Mouse (Mus musculus): Measurements from ENCODE around the gene Agfg2. TPM values are rescaled to one million over a fixed set of nuclear protein-coding genes. Genes with fewer than 3 reads are reported as not detected.
"Not testable (repeated sequence)": the region's sequence is repeated elsewhere in the genome, so short reads cannot be mapped to it uniquely, and the experiment has no call there.

Gene Agfg2
- polyA plus RNA-seq (2016; fragmentation: Nextera tagmentation; extraction: Ambion mirVana) = 22.8 and 23.1 TPM in 2 replicates

- peak; percentile 100 for ATAC-seq (ENCODE audit: insufficient number of reproducible peaks, insufficient read depth, low FRiP score, low TSS enrichment, low read depth)
- Histone ChIP-seq H3K4me2 (peak within 1 kb of the TSS; percentile 83), H3K9me3 (no peaks in the 10 kb centered on the region), H3K27ac (peak within 1 kb of the TSS; percentile 72), H3K27me3 (no peaks in the 10 kb centered on the region), H3K4me1 (replicated peaks) (peaks cover 13% of the 10 kb centered on the region), H3K9ac (replicated peaks) (peak within 1 kb of the TSS; percentile 69), H3K4me3 (replicated peaks) (peak within 1 kb of the TSS; percentile 69), H3K36me3 (0 out of 2 replicates have a peak, but pooled peaks cover 10% of the 10 kb centered on the region)
- under 1% methylated on average over 62 of the region's 62 CpGs for WGBS
Observed at GRCm38 (mm10) chr5:137684294-137685123, at the start of gene Agfg2. TSS of gene Agfg2 (minus strand) at chr5:137684726.

- WGBS = 80% methylated on average over 12 of the region's 12 CpGs
- Histone ChIP-seq H3K36me3 (peaks cover 74% of the 10 kb centered on the region), H3K9me3 (no peaks in the 10 kb centered on the region), H3K4me1 (replicated peaks) (peaks cover 38% of the 10 kb centered on the region), H3K4me2 (peak overlapping the region; percentile 34), H3K4me3 (replicated peaks) (no peak overlapping the region), H3K27ac (0 out of 2 replicates have a peak overlapping the region, but pooled peaks have one; percentile 12), H3K9ac (replicated peaks) (peak overlapping the region; percentile 37; the same call in 1 of the 2 replicates), H3K27me3 (no peaks in the 10 kb centered on the region)
- peak; percentile 17; the same call in 1 of the 2 replicates for ATAC-seq (ENCODE audit: insufficient number of reproducible peaks, insufficient read depth, low FRiP score, low TSS enrichment, low read depth)
Observed at GRCm38 (mm10) chr5:137733638-137734288, 49.2 kb upstream of the Agfg2 start.

GRCm38 (mm10) chr5:137726767-137727166 lies 42.2 kb upstream of the Agfg2 start:
- H3K4me3 ChIP-seq (replicated peaks) = no peak overlapping the region
- peaks cover 18% of the 10 kb centered on the region for H3K36me3 ChIP-seq
- 61% methylated on average over 6 of the region's 6 CpGs for WGBS
- H3K27ac ChIP-seq = no peak overlapping the region
- H3K4me2 ChIP-seq = no peak overlapping the region
- peaks cover 7% of the 10 kb centered on the region; the same call in 1 of the 2 replicates for H3K27me3 ChIP-seq
- ATAC-seq (ENCODE audit: insufficient number of reproducible peaks, insufficient read depth, low FRiP score, low TSS enrichment, low read depth) = no peak
- H3K4me1 ChIP-seq (replicated peaks) = peaks cover 9% of the 10 kb centered on the region; the same call in 1 of the 2 replicates
- no peaks in the 10 kb centered on the region for H3K9me3 ChIP-seq
- no peak overlapping the region for H3K9ac ChIP-seq (replicated peaks)

GRCm38 (mm10) chr5:137723840-137724239 lies 39.3 kb upstream of the Agfg2 start:
- H3K4me3 ChIP-seq (replicated peaks) = no peak overlapping the region
- 87% methylated on average over 5 of the region's 5 CpGs for WGBS
- no peak for ATAC-seq (ENCODE audit: insufficient number of reproducible peaks, insufficient read depth, low FRiP score, low TSS enrichment, low read depth)

GRCm38 (mm10) chr5:137720558-137721164 lies 36.1 kb upstream of the Agfg2 start:
- H3K4me2 ChIP-seq = peak overlapping the region; percentile 48
- H3K4me3 ChIP-seq (replicated peaks) = not testable (repeated sequence)

More at GRCm38 (mm10) chr5:137723840-137724239, 39.3 kb upstream of the Agfg2 start:
- no peaks in the 10 kb centered on the region for H3K9me3 ChIP-seq
- H3K4me2 ChIP-seq = no peak overlapping the region
- peaks cover 7% of the 10 kb centered on the region; the same call in 1 of the 2 replicates for H3K27me3 ChIP-seq
- H3K36me3 ChIP-seq = no peaks in the 10 kb centered on the region
- no peak overlapping the region for H3K27ac ChIP-seq
- peaks cover 3% of the 10 kb centered on the region for H3K4me1 ChIP-seq (replicated peaks)
- H3K9ac ChIP-seq (replicated peaks) = no peak overlapping the region

GRCm38 (mm10) chr5:137719088-137719487 lies 34.6 kb upstream of the Agfg2 start:
- no peak for ATAC-seq (ENCODE audit: insufficient number of reproducible peaks, insufficient read depth, low FRiP score, low TSS enrichment, low read depth)
- 87% methylated on average over 6 of the region's 6 CpGs for whole genome bisulfite sequencing
- Histone ChIP-seq H3K36me3 (no peaks in the 10 kb centered on the region), H3K27me3 (peaks cover 7% of the 10 kb centered on the region; the same call in 1 of the 2 replicates), H3K4me1 (replicated peaks) (peaks cover 3% of the 10 kb centered on the region), H3K27ac (no peak overlapping the region), H3K9me3 (no peaks in the 10 kb centered on the region), H3K4me3 (replicated peaks) (no peak overlapping the region), H3K4me2 (no peak overlapping the region), H3K9ac (replicated peaks) (no peak overlapping the region)

More at GRCm38 (mm10) chr5:137720558-137721164, 36.1 kb upstream of the Agfg2 start:
- not testable (repeated sequence) for H3K4me1 ChIP-seq (replicated peaks); H3K9ac ChIP-seq (replicated peaks); H3K36me3 ChIP-seq; H3K9me3 ChIP-seq; H3K27ac ChIP-seq; H3K27me3 ChIP-seq; ATAC-seq (ENCODE audit: insufficient number of reproducible peaks, insufficient read depth, low FRiP score, low TSS enrichment, low read depth)
- 20% methylated on average over 9 of the region's 16 CpGs for WGBS

- Histone ChIP-seq H3K4me3 (replicated peaks) (no peak overlapping the region), H3K4me2 (no peak overlapping the region), H3K4me1 (replicated peaks) (peaks cover 3% of the 10 kb centered on the region), H3K9me3 (no peaks in the 10 kb centered on the region), H3K27me3 (peaks cover 10% of the 10 kb centered on the region; the same call in 1 of the 2 replicates), H3K9ac (replicated peaks) (no peak overlapping the region), H3K27ac (no peak overlapping the region), H3K36me3 (no peaks in the 10 kb centered on the region)
- WGBS = 71% methylated on average over 8 of the region's 8 CpGs
- ATAC-seq (ENCODE audit: insufficient number of reproducible peaks, insufficient read depth, low FRiP score, low TSS enrichment, low read depth) = no peak
Observed at GRCm38 (mm10) chr5:137718020-137718790, 33.7 kb upstream of the Agfg2 start.

- H3K27me3 ChIP-seq = peaks cover 4% of the 10 kb centered on the region; the same call in 1 of the 2 replicates
- H3K4me3 ChIP-seq (replicated peaks) = no peak overlapping the region
- H3K36me3 ChIP-seq = no peaks in the 10 kb centered on the region
- no peak overlapping the region for H3K4me2 ChIP-seq
- peaks cover 2% of the 10 kb centered on the region for H3K4me1 ChIP-seq (replicated peaks)
- H3K27ac ChIP-seq = no peak overlapping the region
- no peak for ATAC-seq (ENCODE audit: insufficient number of reproducible peaks, insufficient read depth, low FRiP score, low TSS enrichment, low read depth)
- no peak overlapping the region for H3K9ac ChIP-seq (replicated peaks)
- WGBS = 73% methylated on average over 8 of the region's 8 CpGs
- H3K9me3 ChIP-seq = no peaks in the 10 kb centered on the region
Observed at GRCm38 (mm10) chr5:137715685-137716084, 31.2 kb upstream of the Agfg2 start.

GRCm38 (mm10) chr5:137713454-137713853 lies 28.9 kb upstream of the Agfg2 start:
- WGBS = 84% methylated on average over 5 of the region's 5 CpGs
- Histone ChIP-seq H3K4me3 (replicated peaks) (no peak overlapping the region), H3K27me3 (peaks cover 4% of the 10 kb centered on the region; the same call in 1 of the 2 replicates), H3K9me3 (no peaks in the 10 kb centered on the region), H3K4me2 (no peak overlapping the region), H3K27ac (no peak overlapping the region), H3K9ac (replicated peaks) (no peak overlapping the region), H3K36me3 (no peaks in the 10 kb centered on the region), H3K4me1 (replicated peaks) (no peaks in the 10 kb centered on the region)
- ATAC-seq (ENCODE audit: insufficient number of reproducible peaks, insufficient read depth, low FRiP score, low TSS enrichment, low read depth) = no peak

GRCm38 (mm10) chr5:137706913-137707633 lies 22.5 kb upstream of the Agfg2 start:
- no peak for ATAC-seq (ENCODE audit: insufficient number of reproducible peaks, insufficient read depth, low FRiP score, low TSS enrichment, low read depth)
- H3K36me3 ChIP-seq = no peaks in the 10 kb centered on the region
- no peak overlapping the region for H3K4me3 ChIP-seq (replicated peaks)
- no peak overlapping the region for H3K9ac ChIP-seq (replicated peaks)
- no peaks in the 10 kb centered on the region for H3K4me1 ChIP-seq (replicated peaks)
- no peak overlapping the region for H3K4me2 ChIP-seq
- H3K27me3 ChIP-seq = no peaks in the 10 kb centered on the region
- H3K27ac ChIP-seq = no peak overlapping the region
- no peaks in the 10 kb centered on the region for H3K9me3 ChIP-seq
- 77% methylated on average over 12 of the region's 12 CpGs for WGBS

Measured in limb, embryonic 12.5 days (tissue).